Mouse (Mus musculus): Measurements from ENCODE around the gene Zbed5. TPM values are rescaled to one million over a fixed set of nuclear protein-coding genes. Genes with fewer than 3 reads are reported as not detected.
"Not testable (repeated sequence)": the region's sequence is repeated elsewhere in the genome, so short reads cannot be mapped to it uniquely, and the experiment has no call there.

Zbed5 gene
- total RNA-seq, 2 experiments from 2014 or later = 0.99 to 2.3 TPM

- DNase-seq = peak; percentile 94 to 96
Observed at GRCm38 (mm10) chr5:129908242-129908965, 12.9 kb downstream of the Zbed5 start, which contains the start of gene Nupr1l. Nupr1l (plus strand) TSS chr5:129908540.

DNA sequence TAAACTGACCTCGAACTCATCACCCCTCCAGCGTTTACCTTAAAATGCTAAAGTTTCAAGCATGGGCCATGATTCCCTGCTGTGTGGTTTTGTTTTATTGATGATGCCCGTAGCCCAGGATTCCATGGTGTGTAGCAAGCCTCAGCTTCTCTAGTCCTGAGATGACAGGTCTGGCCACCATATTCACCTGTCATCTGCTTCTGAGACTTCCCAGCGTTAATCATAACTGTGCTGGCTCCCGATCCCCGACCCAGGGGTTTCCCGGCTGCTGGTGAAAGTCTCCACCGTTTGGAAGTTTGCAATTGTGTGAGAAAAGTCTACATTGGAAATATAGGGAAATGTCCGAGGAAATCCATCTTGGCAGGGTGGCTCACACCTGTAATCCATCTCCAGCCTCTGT, 13.6 kb downstream of the Zbed5 start:
- no peak for DNase-seq

GRCm38 (mm10) chr5:129909591-129909990, 14.1 kb downstream of the Zbed5 start:
- no peak for DNase-seq

GRCm38 (mm10) chr5:129914024-129914423, 18.5 kb downstream of the Zbed5 start:
- DNase-seq = peak in 1 of 2 experiments; percentile 44

DNA sequence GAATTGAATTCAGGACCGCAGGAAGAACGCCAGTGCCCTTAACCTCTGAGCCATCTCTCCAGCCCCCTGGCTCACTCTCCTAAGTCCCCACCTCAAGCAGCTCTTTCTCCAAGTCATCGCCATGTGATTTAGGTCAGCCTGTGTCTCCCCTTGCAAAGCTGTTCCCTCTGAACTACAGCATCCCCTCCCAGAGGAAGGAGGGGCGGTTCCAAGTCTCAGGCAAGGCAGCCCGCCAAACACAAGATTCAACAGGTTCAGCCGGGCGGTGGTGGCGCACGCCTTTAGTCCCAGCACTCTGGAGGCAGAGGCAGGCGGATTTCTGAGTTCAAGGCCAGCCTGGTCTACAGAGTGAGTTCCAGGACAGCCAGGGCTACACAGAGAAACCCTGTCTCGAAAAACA, 20.0 kb downstream of the Zbed5 start:
- not testable (repeated sequence) for DNase-seq

DNA sequence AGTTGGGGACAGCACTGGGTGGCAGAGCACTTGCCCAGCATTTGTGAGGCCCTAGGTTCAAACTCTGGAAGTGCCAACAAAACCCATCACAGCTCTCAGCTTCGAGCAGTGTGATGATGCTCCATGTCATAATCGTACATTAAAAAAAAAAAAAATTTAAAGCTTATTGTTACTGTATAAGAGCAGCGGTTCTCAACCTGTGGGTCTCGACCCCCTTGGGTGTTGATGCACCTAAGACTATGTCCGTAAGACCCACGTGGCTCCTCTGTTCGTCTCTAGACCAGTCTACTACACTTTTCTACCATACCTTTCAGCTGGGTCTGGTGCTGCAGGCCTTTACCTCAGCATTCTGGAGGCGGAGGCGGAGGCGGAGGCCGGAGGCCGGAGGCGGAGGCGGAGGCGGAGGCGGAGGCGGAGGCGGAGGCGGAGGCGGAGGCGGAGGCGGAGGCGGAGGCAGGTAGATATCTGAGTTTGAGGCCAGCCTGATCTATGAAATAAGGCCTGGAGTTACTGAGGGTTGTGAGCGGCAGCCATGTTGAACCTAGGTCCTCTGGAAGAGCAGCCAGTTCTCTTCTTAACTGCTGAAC, 22.6 kb downstream of the Zbed5 start:
- no peak for DNase-seq

DNA sequence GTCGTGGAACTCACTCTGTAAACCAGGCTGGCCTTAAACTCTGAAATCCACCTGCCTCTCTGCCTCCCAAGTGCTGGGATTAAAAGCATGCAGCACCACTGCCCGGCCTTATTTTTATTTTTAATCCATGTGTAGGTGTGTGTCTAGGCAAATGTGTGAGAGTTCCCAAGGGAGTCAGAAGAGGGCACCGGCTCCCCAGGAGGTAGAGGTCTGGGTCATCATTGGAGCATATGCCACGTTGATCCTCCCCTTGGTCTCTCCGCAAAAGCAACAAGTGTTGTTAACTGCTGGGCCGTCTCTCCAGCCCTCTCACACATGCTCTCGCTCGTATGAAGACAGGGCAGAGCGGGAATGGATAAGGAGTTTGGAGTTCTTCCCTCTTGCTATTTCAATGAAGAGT, 23.2 kb downstream of the Zbed5 start:
- peak in 1 of 2 experiments; percentile 35 for DNase-seq

DNA sequence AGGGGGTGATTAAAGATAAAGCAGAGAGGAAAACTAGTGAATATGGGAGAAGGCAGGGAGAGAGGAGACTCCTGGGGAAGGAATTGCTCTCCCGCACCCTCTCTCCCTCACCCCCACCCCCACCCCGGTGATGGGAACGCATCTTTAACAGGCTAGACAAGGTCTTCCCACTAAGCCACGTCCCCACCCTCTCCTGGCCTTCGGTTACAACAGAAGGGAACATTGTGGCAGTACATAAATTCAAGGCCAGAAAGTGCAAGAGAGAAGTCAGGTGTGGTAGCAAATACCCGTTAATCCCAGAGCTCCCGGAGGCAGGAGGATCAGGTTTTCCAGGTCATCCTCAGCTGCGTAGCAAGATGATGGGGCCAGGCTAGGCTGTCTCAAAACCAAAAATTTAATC, 23.8 kb downstream of the Zbed5 start:
- DNase-seq = peak in 1 of 2 experiments; percentile 44

- no peak for DNase-seq
Observed at GRCm38 (mm10) chr5:129921972-129922371, 26.4 kb downstream of the Zbed5 start.

- no peak for DNase-seq
Observed at GRCm38 (mm10) chr5:129924820-129925452, 29.4 kb downstream of the Zbed5 start.

DNA sequence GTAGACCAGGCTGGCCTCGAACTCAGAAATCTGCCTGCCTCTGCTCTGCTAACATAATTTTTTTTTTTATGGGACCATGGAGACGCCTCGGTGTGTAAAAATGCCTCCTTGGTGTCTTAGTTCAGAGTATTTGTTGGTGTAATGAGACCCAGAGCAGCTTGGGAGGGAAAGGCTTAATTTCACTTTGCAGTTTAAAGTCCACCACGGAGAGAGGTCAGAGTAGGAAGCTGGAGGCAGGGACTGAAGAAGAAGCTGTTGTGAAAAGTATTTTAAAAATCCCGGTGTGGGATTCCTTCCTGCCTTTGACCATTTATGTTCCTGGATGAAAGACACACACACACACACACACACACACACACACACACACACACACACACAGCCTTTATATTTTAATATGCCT, 30.4 kb downstream of the Zbed5 start:
- DNase-seq = no peak

DNA sequence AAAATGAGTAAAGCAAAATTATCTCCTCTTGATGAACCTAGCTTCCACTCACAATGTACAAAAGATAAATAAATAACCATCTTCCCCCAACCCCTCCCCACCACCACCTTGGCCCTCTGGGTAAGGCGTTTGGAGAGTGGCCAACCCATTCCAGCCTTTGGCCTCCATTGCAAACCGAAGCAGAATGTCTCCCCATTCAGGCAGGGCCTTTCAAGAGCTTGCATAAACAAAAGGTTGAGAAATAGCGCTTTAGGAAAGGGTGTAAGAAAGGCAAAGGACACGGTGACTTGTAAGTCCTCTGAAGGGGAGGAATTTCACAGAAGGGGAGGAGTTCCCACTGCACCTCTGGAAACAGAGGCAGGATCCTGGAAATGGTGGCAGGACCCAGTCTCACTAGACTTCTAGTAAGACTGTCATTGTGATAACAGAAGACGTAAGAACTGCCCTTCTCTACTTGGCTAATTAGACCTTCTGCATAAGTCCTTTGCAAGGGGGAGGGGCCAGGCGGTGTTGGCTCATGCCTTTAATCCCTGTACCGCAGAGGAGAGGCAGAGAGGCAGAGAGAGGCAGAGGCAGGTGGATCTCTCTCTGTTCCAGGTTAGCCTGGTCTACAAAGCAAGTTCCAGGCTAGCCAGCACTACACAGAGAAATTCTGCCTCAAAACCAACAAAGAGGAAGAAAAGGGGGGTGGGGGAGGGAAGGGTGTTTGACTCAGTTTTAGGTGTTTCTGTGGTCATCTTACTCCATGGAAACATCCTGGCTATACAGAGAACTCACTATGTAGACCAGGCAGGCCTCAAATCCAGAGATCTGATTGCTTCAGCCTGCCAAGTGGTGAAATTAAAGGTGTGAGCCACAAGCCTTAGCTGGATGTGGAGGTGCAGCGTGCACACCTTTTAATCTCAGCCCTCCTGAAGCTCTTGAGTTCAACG, 34.7 kb downstream of the Zbed5 start:
- DNase-seq = peak; percentile 25 to 42

- no peak for DNase-seq
Observed at GRCm38 (mm10) chr5:129936941-129937340, 41.4 kb downstream of the Zbed5 start.

DNA sequence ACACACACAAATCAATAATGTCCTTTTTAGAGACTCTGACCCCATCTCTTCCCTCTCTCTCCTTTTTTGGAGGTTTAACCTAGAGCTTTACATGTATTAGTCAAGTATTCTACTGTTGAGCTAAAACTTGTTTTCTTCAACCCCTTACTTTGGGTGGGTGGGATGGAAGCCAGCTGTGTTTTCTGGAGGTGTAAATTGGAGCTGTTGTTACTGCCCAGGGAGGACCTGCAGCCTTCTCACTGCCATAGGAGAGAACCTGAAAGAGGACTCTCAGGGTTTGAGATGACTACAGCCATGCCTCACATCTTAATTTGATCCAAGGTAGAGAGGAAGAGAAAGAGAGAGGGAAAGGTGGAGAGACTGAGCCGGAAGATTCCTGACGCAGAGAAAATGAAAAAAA, 44.8 kb downstream of the Zbed5 start:
- DNase-seq = no peak

- no peak for DNase-seq
Observed at GRCm38 (mm10) chr5:129940736-129941494, 45.4 kb downstream of the Zbed5 start.

GRCm38 (mm10) chr5:129941495-129942045, 46.0 kb downstream of the Zbed5 start, which contains the start of gene Vkorc1l1:
Vkorc1l1 (plus strand) TSS chr5:129941970.
- DNase-seq = peak; percentile 99

DNA sequence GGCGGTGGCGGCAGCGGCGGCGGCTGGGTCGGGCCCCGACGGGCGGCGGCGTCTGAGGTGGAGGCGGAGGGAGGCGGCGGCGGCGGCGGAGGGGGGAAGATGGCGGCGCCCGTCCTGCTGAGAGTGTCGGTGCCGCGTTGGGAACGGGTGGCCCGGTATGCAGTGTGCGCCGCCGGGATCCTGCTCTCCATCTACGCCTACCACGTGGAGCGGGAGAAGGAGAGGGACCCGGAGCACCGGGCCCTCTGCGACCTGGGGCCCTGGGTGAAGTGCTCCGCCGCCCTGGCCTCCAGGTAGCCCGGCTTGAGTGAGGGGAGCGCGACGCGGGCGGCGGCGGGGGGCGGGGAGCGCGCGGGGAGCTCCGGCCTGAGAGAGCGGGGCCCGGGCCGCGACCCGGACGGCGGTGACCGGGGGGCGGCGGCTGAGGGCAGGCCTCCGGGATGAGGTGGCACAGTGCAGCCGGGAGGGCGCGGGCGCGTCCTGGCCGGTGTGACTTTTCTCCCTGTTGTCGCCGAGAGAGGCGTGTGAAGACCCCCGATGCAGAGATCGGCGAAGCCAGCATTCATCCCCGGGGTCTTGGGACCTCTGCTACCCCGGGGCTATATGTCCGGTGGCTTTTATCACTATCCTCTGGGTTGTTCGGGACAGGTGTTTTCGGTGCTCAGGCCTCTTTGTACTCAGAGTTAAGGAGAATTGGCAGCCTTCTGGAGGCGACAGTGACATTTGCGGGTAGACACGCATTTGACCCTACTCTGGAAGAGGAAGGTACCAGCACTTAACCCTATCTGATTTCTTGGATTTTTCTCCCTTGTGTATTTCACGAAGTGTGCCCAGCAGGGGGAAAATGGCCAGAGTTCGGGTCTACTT, 46.8 kb downstream of the Zbed5 start:
- peak; percentile 47 to 69 for DNase-seq

GRCm38 (mm10) chr5:129943402-129943801, 47.9 kb downstream of the Zbed5 start:
- DNase-seq = no peak

GRCm38 (mm10) chr5:129947528-129948033, 52.1 kb downstream of the Zbed5 start:
- no peak for DNase-seq

- DNase-seq = no peak
Observed at GRCm38 (mm10) chr5:129952143-129952542, 56.6 kb downstream of the Zbed5 start.
